Mouse (Mus musculus): ENCODE measurements around the gene Ntpcr. TPM values are rescaled to one million over a fixed set of nuclear protein-coding genes. Genes with fewer than 3 reads are reported as not detected.

The Ntpcr gene
- total RNA-seq, 1 experiment from 2014 or later = 10.0 TPM

GRCm38 (mm10) chr8:125763066-125763786, 33.5 kb downstream of the Ntpcr start:
- no peak for ATAC-seq (ENCODE audit: extremely low read depth, insufficient number of reproducible peaks, low FRiP score, poor library complexity, severe bottlenecking)

GRCm38 (mm10) chr8:125768079-125768478, 38.3 kb downstream of the Ntpcr start:
- no peak for ATAC-seq (ENCODE audit: extremely low read depth, insufficient number of reproducible peaks, low FRiP score, poor library complexity, severe bottlenecking)

- ATAC-seq (ENCODE audit: extremely low read depth, insufficient number of reproducible peaks, low FRiP score, poor library complexity, severe bottlenecking) = no peak
Observed at GRCm38 (mm10) chr8:125772300-125772699, 42.5 kb downstream of the Ntpcr start.

GRCm38 (mm10) chr8:125773281-125773803, 43.6 kb downstream of the Ntpcr start:
- ATAC-seq (ENCODE audit: extremely low read depth, insufficient number of reproducible peaks, low FRiP score, poor library complexity, severe bottlenecking) = no peak

GRCm38 (mm10) chr8:125775031-125775430, 45.3 kb downstream of the Ntpcr start:
- ATAC-seq (ENCODE audit: extremely low read depth, insufficient number of reproducible peaks, low FRiP score, poor library complexity, severe bottlenecking) = no peak

GRCm38 (mm10) chr8:125776314-125776713, 46.6 kb downstream of the Ntpcr start:
- ATAC-seq (ENCODE audit: extremely low read depth, insufficient number of reproducible peaks, low FRiP score, poor library complexity, severe bottlenecking) = no peak

- no peak for ATAC-seq (ENCODE audit: extremely low read depth, insufficient number of reproducible peaks, low FRiP score, poor library complexity, severe bottlenecking)
Observed at GRCm38 (mm10) chr8:125776800-125777199, 47.0 kb downstream of the Ntpcr start.

- no peak for ATAC-seq (ENCODE audit: extremely low read depth, insufficient number of reproducible peaks, low FRiP score, poor library complexity, severe bottlenecking)
Observed at GRCm38 (mm10) chr8:125777478-125778164, 47.9 kb downstream of the Ntpcr start.

- ATAC-seq (ENCODE audit: extremely low read depth, insufficient number of reproducible peaks, low FRiP score, poor library complexity, severe bottlenecking) = no peak
Observed at GRCm38 (mm10) chr8:125778919-125779318, 49.2 kb downstream of the Ntpcr start.

GRCm38 (mm10) chr8:125779656-125780055, 49.9 kb downstream of the Ntpcr start:
- no peak for ATAC-seq (ENCODE audit: extremely low read depth, insufficient number of reproducible peaks, low FRiP score, poor library complexity, severe bottlenecking)

GRCm38 (mm10) chr8:125782161-125782560, 52.4 kb downstream of the Ntpcr start:
- no peak for ATAC-seq (ENCODE audit: extremely low read depth, insufficient number of reproducible peaks, low FRiP score, poor library complexity, severe bottlenecking)

GRCm38 (mm10) chr8:125786886-125787285, 57.1 kb downstream of the Ntpcr start:
- no peak for ATAC-seq (ENCODE audit: extremely low read depth, insufficient number of reproducible peaks, low FRiP score, poor library complexity, severe bottlenecking)

- ATAC-seq (ENCODE audit: extremely low read depth, insufficient number of reproducible peaks, low FRiP score, poor library complexity, severe bottlenecking) = no peak
Observed at GRCm38 (mm10) chr8:125792816-125793455, 63.2 kb downstream of the Ntpcr start.

- ATAC-seq (ENCODE audit: extremely low read depth, insufficient number of reproducible peaks, low FRiP score, poor library complexity, severe bottlenecking) = no peak
Observed at GRCm38 (mm10) chr8:125795341-125795740, 65.6 kb downstream of the Ntpcr start.

GRCm38 (mm10) chr8:125796970-125797369, 67.2 kb downstream of the Ntpcr start:
- ATAC-seq (ENCODE audit: extremely low read depth, insufficient number of reproducible peaks, low FRiP score, poor library complexity, severe bottlenecking) = no peak

Other genes with a start within 250 kb of the Ntpcr start
- 36.1 and 39.0 TPM in 2 replicates for gene Sipa1l2, start 160.2 kb upstream of the Ntpcr start, total RNA-seq (2017)
- 2.6 and 2.9 TPM in 2 replicates for gene Map10, start 60.1 kb upstream of the Ntpcr start, total RNA-seq (2017)
- gene Pcnx2, start 168.4 kb downstream of the Ntpcr start, total RNA-seq (2017) = not detected in 2 replicates
- not detected in 2 replicates for gene Map3k21, start 180.5 kb downstream of the Ntpcr start, total RNA-seq (2017)

Measured in neutrophil, adult 5-6 weeks (primary cell).